Mouse (Mus musculus) CD8-positive naive resting alpha-beta T cell, adult 2 months (primary cell): Measurements from ENCODE around the gene Ints6.

Experiments used
- DNase-seq, 2 experiments: peaks; one replicate each; pipeline ENCODE4 v3.0.0; 2022; ENCODE audit warnings: low read depth in 2 of 2, low spot score in 2 of 2

Gene Ints6

GRCm38 (mm10) chr14:62637436-62638344 is 123.3 kb downstream of the Ints6 start:
- DNase-seq, result no peak

GRCm38 (mm10) chr14:62627951-62628350 is 133.0 kb downstream of the Ints6 start:
- no peak for DNase-seq
